Mouse (Mus musculus): ENCODE data around the gene Spata13. TPM values are rescaled to one million over a fixed set of nuclear protein-coding genes. Genes with fewer than 3 reads are reported as not detected.

Gene Spata13
- polyA plus RNA-seq, 1 experiment from 2014 or later: 17.1 TPM

DNA sequence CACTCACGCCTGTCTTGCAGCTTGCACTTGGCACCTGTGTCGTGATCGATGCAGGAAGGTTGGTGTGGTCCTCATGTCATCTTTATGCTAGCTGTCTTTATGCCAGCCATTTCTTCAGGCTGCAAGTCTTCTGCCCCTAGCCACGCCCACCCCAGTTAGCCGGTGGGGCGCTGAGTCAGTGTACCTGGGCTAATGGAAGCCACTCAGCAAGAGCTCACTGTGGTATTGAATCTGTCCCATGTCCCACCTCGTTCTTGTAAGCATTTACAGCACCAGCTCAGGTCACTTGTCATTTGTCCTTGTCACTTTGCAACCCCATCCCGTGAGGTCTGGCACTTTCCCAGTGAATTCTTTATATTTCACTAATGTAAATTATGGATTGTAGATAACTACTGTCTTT is 107.2 kb downstream of the Spata13 start:
- no peaks in the 10 kb centered on the region for H3K9me3 ChIP-seq (ENCODE audit: control insufficient read depth, low read length)
- H3K4me3 ChIP-seq (ENCODE audit: low read length): no peak overlapping the region
- peaks cover 24% of the 10 kb centered on the region for H3K4me1 ChIP-seq (ENCODE audit: control insufficient read depth, insufficient read depth, low read depth, low read length)
- H3K4me2 ChIP-seq (ENCODE audit: low read length): no peak overlapping the region
- no peaks in the 10 kb centered on the region for H3K27me3 ChIP-seq (replicated peaks; ENCODE audit: control insufficient read depth, insufficient read depth, low read length)
- no peak overlapping the region for H3K9ac ChIP-seq (ENCODE audit: low read depth, low read length)
- H3K27ac ChIP-seq (ENCODE audit: low read depth, low read length): peak overlapping the region; percentile 10
- no peaks in the 10 kb centered on the region for H3K36me3 ChIP-seq (ENCODE audit: control insufficient read depth, insufficient read depth, low read length)
- 70% methylated on average over 8 of the region's 8 CpGs for WGBS
- ATAC-seq: no peak

DNA sequence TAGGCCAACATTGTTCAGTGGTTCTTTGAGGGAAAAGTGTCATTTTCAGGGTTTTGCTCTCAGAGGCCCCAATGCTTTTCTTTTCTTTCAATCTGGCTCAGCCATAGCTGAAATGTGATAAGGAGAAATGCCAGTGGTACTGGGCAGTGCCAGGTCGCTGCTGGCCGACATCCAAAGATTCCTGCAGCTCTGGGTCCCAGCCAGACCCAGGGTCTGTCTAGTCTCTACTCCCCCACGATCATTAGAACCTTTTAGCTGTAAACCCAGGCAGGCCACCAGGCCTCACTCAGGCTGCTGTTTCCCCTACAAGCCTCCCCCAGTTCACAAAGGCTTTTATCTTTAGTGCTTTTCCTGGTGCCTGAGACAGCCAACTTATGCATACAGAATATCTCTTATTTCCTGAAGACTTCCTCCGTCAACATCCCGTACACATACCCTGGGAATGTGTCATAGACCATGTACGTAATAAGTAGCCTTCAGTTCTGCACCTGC is 107.7 kb downstream of the Spata13 start:
- ATAC-seq: peak; percentile 60; the same call in 1 of the 2 replicates
- Histone ChIP-seq H3K4me3 (ENCODE audit: low read length) (no peak overlapping the region), H3K27me3 (replicated peaks; ENCODE audit: control insufficient read depth, insufficient read depth, low read length) (no peaks in the 10 kb centered on the region), H3K27ac (ENCODE audit: low read depth, low read length) (peak overlapping the region; percentile 31), H3K9ac (ENCODE audit: low read depth, low read length) (no peak overlapping the region), H3K4me2 (ENCODE audit: low read length) (no peak overlapping the region), H3K36me3 (ENCODE audit: control insufficient read depth, insufficient read depth, low read length) (no peaks in the 10 kb centered on the region), H3K9me3 (ENCODE audit: control insufficient read depth, low read length) (no peaks in the 10 kb centered on the region), H3K4me1 (ENCODE audit: control insufficient read depth, insufficient read depth, low read depth, low read length) (peaks cover 19% of the 10 kb centered on the region)
- WGBS: 58% methylated on average over 6 of the region's 6 CpGs

- no peak overlapping the region for H3K4me2 ChIP-seq (ENCODE audit: low read length)
- no peak for ATAC-seq
- H3K4me3 ChIP-seq (ENCODE audit: low read length): no peak overlapping the region
- 68% methylated on average over 8 of the region's 9 CpGs for WGBS
- no peaks in the 10 kb centered on the region for H3K36me3 ChIP-seq (ENCODE audit: control insufficient read depth, insufficient read depth, low read length)
- H3K9ac ChIP-seq (ENCODE audit: low read depth, low read length): no peak overlapping the region
- H3K27me3 ChIP-seq (replicated peaks; ENCODE audit: control insufficient read depth, insufficient read depth, low read length): no peaks in the 10 kb centered on the region
- no peak overlapping the region for H3K27ac ChIP-seq (ENCODE audit: low read depth, low read length)
- peaks cover 8% of the 10 kb centered on the region; the same call in 1 of the 2 replicates for H3K4me1 ChIP-seq (ENCODE audit: control insufficient read depth, insufficient read depth, low read depth, low read length)
- no peaks in the 10 kb centered on the region for H3K9me3 ChIP-seq (ENCODE audit: control insufficient read depth, low read length)
These were observed 109.9 kb downstream of the Spata13 start for GRCm38 (mm10) chr14:60743681-60744080.

DNA sequence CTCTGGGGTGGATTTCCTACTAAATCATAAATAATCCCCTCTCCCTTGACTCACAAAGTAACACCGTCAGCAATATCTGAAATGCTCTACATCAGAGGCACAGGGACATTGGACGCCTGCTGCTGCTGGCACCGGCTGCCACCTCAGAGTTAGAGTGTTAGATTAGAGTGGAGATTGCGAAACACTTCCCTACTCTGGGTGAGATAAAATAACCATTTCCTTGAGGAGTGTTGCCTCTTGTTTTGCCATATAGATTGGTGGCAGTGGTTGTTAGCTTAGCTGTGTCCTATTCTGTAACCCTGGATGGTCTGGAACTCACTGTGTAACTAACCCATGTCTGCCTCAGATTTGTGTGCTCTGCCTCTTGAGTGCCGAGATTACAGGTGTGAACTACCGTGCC is 111.4 kb downstream of the Spata13 start:
- Histone ChIP-seq H3K9ac (ENCODE audit: low read depth, low read length) (no peak overlapping the region), H3K4me2 (ENCODE audit: low read length) (no peak overlapping the region), H3K27ac (ENCODE audit: low read depth, low read length) (no peak overlapping the region), H3K36me3 (ENCODE audit: control insufficient read depth, insufficient read depth, low read length) (no peaks in the 10 kb centered on the region), H3K9me3 (ENCODE audit: control insufficient read depth, low read length) (no peaks in the 10 kb centered on the region), H3K27me3 (replicated peaks; ENCODE audit: control insufficient read depth, insufficient read depth, low read length) (no peaks in the 10 kb centered on the region), H3K4me3 (ENCODE audit: low read length) (no peak overlapping the region), H3K4me1 (ENCODE audit: control insufficient read depth, insufficient read depth, low read depth, low read length) (peaks cover 8% of the 10 kb centered on the region; the same call in 1 of the 2 replicates)
- ATAC-seq: no peak
- WGBS: 83% methylated on average over 6 of the region's 6 CpGs

GRCm38 (mm10) chr14:60746141-60746540 is 112.3 kb downstream of the Spata13 start:
- Histone ChIP-seq H3K36me3 (ENCODE audit: control insufficient read depth, insufficient read depth, low read length) (no peaks in the 10 kb centered on the region), H3K4me2 (ENCODE audit: low read length) (no peak overlapping the region), H3K9ac (ENCODE audit: low read depth, low read length) (no peak overlapping the region), H3K27ac (ENCODE audit: low read depth, low read length) (no peak overlapping the region), H3K27me3 (replicated peaks; ENCODE audit: control insufficient read depth, insufficient read depth, low read length) (no peaks in the 10 kb centered on the region), H3K4me1 (ENCODE audit: control insufficient read depth, insufficient read depth, low read depth, low read length) (peaks cover 8% of the 10 kb centered on the region; the same call in 1 of the 2 replicates), H3K9me3 (ENCODE audit: control insufficient read depth, low read length) (no peaks in the 10 kb centered on the region), H3K4me3 (ENCODE audit: low read length) (no peak overlapping the region)
- no peak for ATAC-seq
- 96% methylated on average over 10 of the region's 10 CpGs for WGBS

- Histone ChIP-seq H3K27ac (ENCODE audit: low read depth, low read length) (no peak overlapping the region), H3K9me3 (ENCODE audit: control insufficient read depth, low read length) (no peaks in the 10 kb centered on the region), H3K36me3 (ENCODE audit: control insufficient read depth, insufficient read depth, low read length) (no peaks in the 10 kb centered on the region), H3K4me3 (ENCODE audit: low read length) (no peak overlapping the region), H3K4me2 (ENCODE audit: low read length) (no peak overlapping the region), H3K27me3 (replicated peaks; ENCODE audit: control insufficient read depth, insufficient read depth, low read length) (no peaks in the 10 kb centered on the region), H3K9ac (ENCODE audit: low read depth, low read length) (no peak overlapping the region), H3K4me1 (ENCODE audit: control insufficient read depth, insufficient read depth, low read depth, low read length) (no peaks in the 10 kb centered on the region)
- ATAC-seq: no peak
- 93% methylated on average over 21 of the region's 21 CpGs for WGBS
These were observed 113.5 kb downstream of the Spata13 start for GRCm38 (mm10) chr14:60747154-60747870.

- H3K9me3 ChIP-seq (ENCODE audit: control insufficient read depth, low read length): no peaks in the 10 kb centered on the region
- H3K27me3 ChIP-seq (replicated peaks; ENCODE audit: control insufficient read depth, insufficient read depth, low read length): no peaks in the 10 kb centered on the region
- no peaks in the 10 kb centered on the region for H3K4me1 ChIP-seq (ENCODE audit: control insufficient read depth, insufficient read depth, low read depth, low read length)
- H3K4me2 ChIP-seq (ENCODE audit: low read length): no peak overlapping the region
- WGBS: 86% methylated on average over 12 of the region's 12 CpGs
- ATAC-seq: no peak
- no peak overlapping the region for H3K27ac ChIP-seq (ENCODE audit: low read depth, low read length)
- H3K9ac ChIP-seq (ENCODE audit: low read depth, low read length): no peak overlapping the region
- H3K36me3 ChIP-seq (ENCODE audit: control insufficient read depth, insufficient read depth, low read length): no peaks in the 10 kb centered on the region
- no peak overlapping the region for H3K4me3 ChIP-seq (ENCODE audit: low read length)
These were observed 116.1 kb downstream of the Spata13 start for GRCm38 (mm10) chr14:60749880-60750279.

DNA sequence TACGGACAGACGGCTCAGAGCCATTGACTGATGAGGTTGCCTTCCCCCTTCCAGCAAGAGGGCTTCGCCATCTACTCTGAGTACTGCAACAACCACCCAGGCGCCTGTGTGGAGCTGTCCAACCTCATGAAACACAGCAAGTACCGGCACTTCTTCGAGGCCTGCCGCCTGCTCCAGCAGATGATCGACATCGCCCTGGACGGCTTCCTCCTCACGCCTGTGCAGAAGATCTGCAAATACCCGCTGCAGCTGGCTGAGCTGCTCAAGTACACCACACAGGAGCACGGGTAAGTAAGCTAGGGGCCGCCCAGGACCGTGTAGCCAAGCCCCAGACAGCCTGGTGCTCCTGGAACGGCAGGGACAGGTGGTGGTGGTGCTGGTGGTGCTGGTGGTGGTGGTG is 117.8 kb downstream of the Spata13 start:
- H3K36me3 ChIP-seq (ENCODE audit: control insufficient read depth, insufficient read depth, low read length): no peaks in the 10 kb centered on the region
- H3K4me3 ChIP-seq (ENCODE audit: low read length): no peak overlapping the region

GRCm38 (mm10) chr14:60752892-60753800 is 119.3 kb downstream of the Spata13 start:
- Histone ChIP-seq H3K9ac (ENCODE audit: low read depth, low read length) (no peak overlapping the region), H3K36me3 (ENCODE audit: control insufficient read depth, insufficient read depth, low read length) (peaks cover 3% of the 10 kb centered on the region; the same call in 1 of the 2 replicates), H3K27ac (ENCODE audit: low read depth, low read length) (no peak overlapping the region; the same call in 1 of the 2 replicates), H3K4me1 (ENCODE audit: control insufficient read depth, insufficient read depth, low read depth, low read length) (no peaks in the 10 kb centered on the region), H3K27me3 (replicated peaks; ENCODE audit: control insufficient read depth, insufficient read depth, low read length) (no peaks in the 10 kb centered on the region), H3K4me2 (ENCODE audit: low read length) (no peak overlapping the region; the same call in 1 of the 2 replicates), H3K4me3 (ENCODE audit: low read length) (no peak overlapping the region), H3K9me3 (ENCODE audit: control insufficient read depth, low read length) (no peaks in the 10 kb centered on the region)
- WGBS: 52% methylated on average over 14 of the region's 14 CpGs
- ATAC-seq: peak; percentile 68

More for the DNA sequence above, 117.8 kb downstream of the Spata13 start:
- Histone ChIP-seq H3K9me3 (ENCODE audit: control insufficient read depth, low read length) (no peaks in the 10 kb centered on the region), H3K27ac (ENCODE audit: low read depth, low read length) (no peak overlapping the region), H3K27me3 (replicated peaks; ENCODE audit: control insufficient read depth, insufficient read depth, low read length) (no peaks in the 10 kb centered on the region), H3K4me2 (ENCODE audit: low read length) (no peak overlapping the region), H3K9ac (ENCODE audit: low read depth, low read length) (no peak overlapping the region), H3K4me1 (ENCODE audit: control insufficient read depth, insufficient read depth, low read depth, low read length) (no peaks in the 10 kb centered on the region)
- no peak for ATAC-seq
- WGBS: 95% methylated on average over 16 of the region's 16 CpGs

Data from hindbrain, embryonic 16.5 days (tissue).